Mouse (Mus musculus) liver, embryonic 14.5 days (tissue): ENCODE data around the gene Abca7.

Source experiments
- CTCF ChIP-seq: IDR thresholded peaks from 2 replicates; pipeline ENCODE4 v1.5.1; 2016; ENCODE audit warnings: antibody characterized with exemption, low read depth, control low read depth
- EP300 ChIP-seq: IDR thresholded peaks from 2 replicates; pipeline ENCODE4 v1.6.1; 2016; ENCODE audit warnings: antibody characterized with exemption, low read depth

- TF ChIP-seq CTCF (no peak), EP300 (no peak)
Observed at GRCm38 (mm10) chr10:79949873-79950272, 46.4 kb upstream of the Abca7 start.
